Mouse (Mus musculus) cerebellum, adult 2 months (tissue): ENCODE data around the gene Kcnh6.

Experiments used
- CTCF ChIP-seq: fragments of 200-500 bp; IDR thresholded peaks from 2 replicates; pipeline ENCODE4 v1.5.1; 2011; ENCODE audit warnings: low read depth, mild to moderate bottlenecking, control low read depth, low read length, moderate library complexity, borderline replicate concordance; ENCODE audit not compliant: insufficient read depth
- POLR2A ChIP-seq: fragments of 200-500 bp; IDR thresholded peaks from 2 replicates; pipeline ENCODE4 v1.6.1; 2011; ENCODE audit warnings: low read length, control low read depth, borderline replicate concordance; ENCODE audit not compliant: insufficient read depth

GRCm38 (mm10) chr11:105975636-105976035 lies 32.3 kb upstream of the Kcnh6 start:
- TF ChIP-seq POLR2A (no peak), CTCF (no peak)
